Mouse (Mus musculus) regulatory T cell (primary cell): Measurements from ENCODE around the gene Ceacam5.

Source experiments
- in situ Hi-C: fragments of 300-600 bp; cut with MboI, MseI; formaldehyde crosslinking; loops from one replicate; pipeline ENCODE4 v1.15.1; 2025; ENCODE audit warnings: high pct_unique_total_duplicates

Gene Ceacam5

DNA sequence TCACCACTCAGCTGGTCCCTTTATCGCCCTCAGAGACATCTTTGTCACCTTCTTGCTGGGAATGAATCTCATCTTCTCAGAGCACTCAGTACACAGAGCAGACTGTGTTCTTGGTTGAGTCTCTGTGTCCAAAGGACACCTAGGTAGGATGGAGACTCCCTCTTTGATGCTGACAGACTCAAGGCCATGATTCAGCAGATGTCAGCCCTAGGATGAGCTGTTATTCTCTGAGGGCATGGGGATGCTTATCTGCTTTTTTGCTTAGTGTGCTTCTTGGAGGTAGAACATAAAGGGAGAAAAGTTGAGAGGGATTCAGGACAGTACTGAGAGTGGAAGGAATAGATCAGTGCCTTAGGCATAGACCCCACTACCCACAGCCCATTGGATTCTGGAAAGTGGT, at the start of gene Ceacam5:
TSS of gene Ceacam5 (plus strand) at position 301 of the 400 bp plus-strand sequence.
- in situ Hi-C loops = no loop called here
